Mouse (Mus musculus) lung, adult 2 months (tissue): ENCODE results near the gene Dcst1.

Experiments
- CTCF ChIP-seq: fragments of 200-500 bp; IDR thresholded peaks from 2 replicates; pipeline ENCODE4 v1.5.1; 2011; ENCODE audit warnings: mild to moderate bottlenecking, low read length, control low read depth; ENCODE audit not compliant: insufficient read depth
- POLR2A ChIP-seq: fragments of 200-500 bp; IDR thresholded peaks from 2 replicates; pipeline ENCODE4 v1.6.1; 2011; ENCODE audit warnings: low read depth, mild to moderate bottlenecking, control low read depth, low read length, borderline replicate concordance; ENCODE audit errors: extremely low read depth

GRCm38 (mm10) chr3:89381233-89381632, 16.2 kb upstream of the Dcst1 start:
- TF ChIP-seq POLR2A: no peak
- no peak for TF ChIP-seq CTCF
